Mouse (Mus musculus) gastrocnemius, postnatal 10 days (tissue): Measurements from ENCODE around the gene Gstm7. TPM values are rescaled to one million over a fixed set of nuclear protein-coding genes. Genes with fewer than 3 reads are reported as not detected.
"Not testable (repeated sequence)": the region's sequence is repeated elsewhere in the genome, so short reads cannot be mapped to it uniquely, and the experiment has no call there.

ENCODE experiments used
- DNase-seq: peaks from one replicate; pipeline ENCODE4 v3.0.0; 2021; ENCODE audit warnings: mixed read lengths
- total RNA-seq, 2 experiments: library from RNA; stranded (reverse); gene quantifications; 2 replicates each; pipeline ENCODE4 v1.2.3; 2021

Gene Gstm7
- total RNA-seq, 2 experiments from 2014 or later, result 8.6 to 11.2 TPM

- no peak for DNase-seq
These were observed 3.7 kb upstream of the Gstm7 start for GRCm38 (mm10) chr3:107935268-107935667.

- DNase-seq, result no peak
These were observed 511 bp upstream of the Gstm7 start for GRCm38 (mm10) chr3:107932128-107932527.

- no peak for DNase-seq
These were observed 483 bp downstream of the Gstm7 start for GRCm38 (mm10) chr3:107931134-107931533.

- no peak for DNase-seq
These were observed 1.9 kb downstream of the Gstm7 start for GRCm38 (mm10) chr3:107929731-107930130.

- no peak for DNase-seq
These were observed 2.4 kb downstream of the Gstm7 start for GRCm38 (mm10) chr3:107929243-107929642.

- DNase-seq, result no peak
These were observed 2.9 kb downstream of the Gstm7 start for GRCm38 (mm10) chr3:107928691-107929090.

- no peak for DNase-seq
These were observed 3.8 kb downstream of the Gstm7 start for GRCm38 (mm10) chr3:107927841-107928240.

- no peak for DNase-seq
These were observed 6.3 kb downstream of the Gstm7 start for GRCm38 (mm10) chr3:107925335-107925734.

GRCm38 (mm10) chr3:107920348-107920747, 11.3 kb downstream of the Gstm7 start:
- no peak for DNase-seq

- DNase-seq, result peak; percentile 53
These were observed 13.7 kb downstream of the Gstm7 start for GRCm38 (mm10) chr3:107917783-107918408.

- DNase-seq, result no peak
These were observed 14.5 kb downstream of the Gstm7 start for GRCm38 (mm10) chr3:107917097-107917496.

- DNase-seq, result no peak
These were observed 14.9 kb downstream of the Gstm7 start for GRCm38 (mm10) chr3:107916674-107917073.

- DNase-seq, result no peak
These were observed 25.7 kb downstream of the Gstm7 start for GRCm38 (mm10) chr3:107905942-107906341.

GRCm38 (mm10) chr3:107900955-107901673, 30.5 kb downstream of the Gstm7 start:
- DNase-seq, result no peak

- DNase-seq, result no peak
These were observed 32.9 kb downstream of the Gstm7 start for GRCm38 (mm10) chr3:107898691-107899090.

- peak; percentile 84 for DNase-seq
These were observed 35.7 kb downstream of the Gstm7 start, which contains the start of gene Gstm5 for GRCm38 (mm10) chr3:107895720-107896569. Gstm5 (plus strand) TSS chr3:107895821.

GRCm38 (mm10) chr3:107895194-107895719, 36.4 kb downstream of the Gstm7 start:
- DNase-seq, result no peak

GRCm38 (mm10) chr3:107889236-107889635, 42.4 kb downstream of the Gstm7 start:
- not testable (repeated sequence) for DNase-seq

GRCm38 (mm10) chr3:107887674-107888495, 43.7 kb downstream of the Gstm7 start:
- peak; percentile 32 for DNase-seq

GRCm38 (mm10) chr3:107877747-107878736, 53.6 kb downstream of the Gstm7 start:
- no peak for DNase-seq
